Mouse (Mus musculus) spleen, postnatal 14 days (tissue): ENCODE results near the gene Plrg1.
A peak's percentile ranks its signal among the peaks of the same experiment; 100 is the strongest.

Experiments used
- DNase-seq, 2 experiments: peaks; one replicate each; pipeline ENCODE4 v3.0.0; 2021 to 2022; ENCODE audit warnings: low spot score in 2 of 2

Gene Plrg1

GRCm38 (mm10) chr3:83052102-83052501, 3.2 kb upstream of the Plrg1 start:
- DNase-seq = no peak

- DNase-seq = no peak
Observed at GRCm38 (mm10) chr3:83053126-83053525, 2.2 kb upstream of the Plrg1 start.

- DNase-seq = no peak
Observed at GRCm38 (mm10) chr3:83053758-83054157, 1.6 kb upstream of the Plrg1 start.

- DNase-seq = no peak
Observed at GRCm38 (mm10) chr3:83054759-83055158, 563 bp upstream of the Plrg1 start.

- no peak for DNase-seq
Observed at GRCm38 (mm10) chr3:83057046-83057445, 1.7 kb downstream of the Plrg1 start.

GRCm38 (mm10) chr3:83067920-83068319, 12.6 kb downstream of the Plrg1 start:
- no peak for DNase-seq

GRCm38 (mm10) chr3:83068869-83069268, 13.5 kb downstream of the Plrg1 start:
- no peak for DNase-seq

- DNase-seq = no peak
Observed at GRCm38 (mm10) chr3:83070231-83070630, 14.9 kb downstream of the Plrg1 start.

GRCm38 (mm10) chr3:83076563-83076962, 21.2 kb downstream of the Plrg1 start:
- no peak for DNase-seq

- DNase-seq = peak in 1 of 2 experiments; percentile 44
Observed at GRCm38 (mm10) chr3:83080567-83081055, 25.3 kb downstream of the Plrg1 start.

- no peak for DNase-seq
Observed at GRCm38 (mm10) chr3:83097586-83097985, 42.3 kb downstream of the Plrg1 start.

GRCm38 (mm10) chr3:83098546-83099034, 43.3 kb downstream of the Plrg1 start:
- DNase-seq = no peak

GRCm38 (mm10) chr3:83099139-83099538, 43.8 kb downstream of the Plrg1 start:
- DNase-seq = no peak

- DNase-seq = no peak
Observed at GRCm38 (mm10) chr3:83099651-83100050, 44.3 kb downstream of the Plrg1 start.

GRCm38 (mm10) chr3:83102286-83102685, 47.0 kb downstream of the Plrg1 start:
- no peak for DNase-seq

- DNase-seq = no peak
Observed at GRCm38 (mm10) chr3:83110163-83110562, 54.8 kb downstream of the Plrg1 start.

GRCm38 (mm10) chr3:83111485-83112261, 56.4 kb downstream of the Plrg1 start:
- no peak for DNase-seq

GRCm38 (mm10) chr3:83112869-83113268, 57.5 kb downstream of the Plrg1 start:
- DNase-seq = no peak

GRCm38 (mm10) chr3:83114946-83115345, 59.6 kb downstream of the Plrg1 start:
- DNase-seq = no peak

GRCm38 (mm10) chr3:83117592-83117991, 62.3 kb downstream of the Plrg1 start:
- DNase-seq = no peak
